Mouse (Mus musculus) forelimb bud, embryonic 11.5 days (tissue): ENCODE measurements around the gene Scamp3.
A peak's percentile ranks its signal among the peaks of the same experiment; 100 is the strongest.
"Not testable (repeated sequence)": the region's sequence is repeated elsewhere in the genome, so short reads cannot be mapped to it uniquely, and the experiment has no call there.

Experiments used
- DNase-seq: peaks from one replicate; pipeline ENCODE4 v3.0.0-alpha.2; 2012; ENCODE audit warnings: low read depth, low spot score

The Scamp3 gene

GRCm38 (mm10) chr3:89195979-89196877 is 19.0 kb downstream of the Scamp3 start:
- DNase-seq, result peak; percentile 93

GRCm38 (mm10) chr3:89199839-89200238 is 22.6 kb downstream of the Scamp3 start:
- no peak for DNase-seq

- peak; percentile 89 for DNase-seq
These were observed 25.2 kb downstream of the Scamp3 start, which contains the start of gene Gba for GRCm38 (mm10) chr3:89202253-89203141. Gene Gba (plus strand): TSS chr3:89202928.

- DNase-seq, result no peak
These were observed 25.9 kb downstream of the Scamp3 start for GRCm38 (mm10) chr3:89203142-89203514.

- no peak for DNase-seq
These were observed 28.8 kb downstream of the Scamp3 start for GRCm38 (mm10) chr3:89206079-89206478.

GRCm38 (mm10) chr3:89206695-89207094 is 29.4 kb downstream of the Scamp3 start:
- no peak for DNase-seq

- no peak for DNase-seq
These were observed 30.9 kb downstream of the Scamp3 start for GRCm38 (mm10) chr3:89208075-89208657.

GRCm38 (mm10) chr3:89208736-89209135 is 31.5 kb downstream of the Scamp3 start:
- DNase-seq, result no peak

GRCm38 (mm10) chr3:89209731-89210130 is 32.5 kb downstream of the Scamp3 start:
- DNase-seq, result no peak

- no peak for DNase-seq
These were observed 32.9 kb downstream of the Scamp3 start for GRCm38 (mm10) chr3:89210162-89210561.

- DNase-seq, result no peak
These were observed 33.5 kb downstream of the Scamp3 start for GRCm38 (mm10) chr3:89210731-89211130.

- peak; percentile 94 for DNase-seq
These were observed 36.7 kb downstream of the Scamp3 start for GRCm38 (mm10) chr3:89213803-89214530.

- peak; percentile 42 for DNase-seq
These were observed 37.6 kb downstream of the Scamp3 start, which contains the start of gene Thbs3 for GRCm38 (mm10) chr3:89214681-89215411. Gene Thbs3 (plus strand): TSS chr3:89215180.

- peak; percentile 91 for DNase-seq
These were observed 38.6 kb downstream of the Scamp3 start for GRCm38 (mm10) chr3:89215853-89216252.

GRCm38 (mm10) chr3:89216407-89216806 is 39.1 kb downstream of the Scamp3 start:
- not testable (repeated sequence) for DNase-seq

GRCm38 (mm10) chr3:89218271-89218670 is 41.0 kb downstream of the Scamp3 start:
- DNase-seq, result no peak

- no peak for DNase-seq
These were observed 42.3 kb downstream of the Scamp3 start for GRCm38 (mm10) chr3:89219546-89219945.

- no peak for DNase-seq
These were observed 43.9 kb downstream of the Scamp3 start for GRCm38 (mm10) chr3:89221167-89221566.

- no peak for DNase-seq
These were observed 47.5 kb downstream of the Scamp3 start for GRCm38 (mm10) chr3:89224796-89225195.

- DNase-seq, result no peak
These were observed 48.1 kb downstream of the Scamp3 start for GRCm38 (mm10) chr3:89225321-89225815.
